In genomic region chr6:5109925-5110714, GRCm38 (mm10) we compare ENCODE assay signal across 8 mouse cellular contexts.
DNase-seq lines count a peak whose midpoint lies in the region; ATAC-seq and TF ChIP-seq lines count a peak whose summit lies in the region.

No protein-coding gene starts in this region.

- no peak; the same call in 1 of the 2 replicates for TF ChIP-seq CTCF in gastrocnemius, adult 2 months (IDR thresholded peaks at IDR 0.05)
- peak; percentile 99 for TF ChIP-seq CTCF in hindbrain, postnatal 0 days (IDR thresholded peaks at IDR 0.05; ENCODE audit: low read depth)
- peak; percentile 99 for TF ChIP-seq CTCF in left cerebral cortex, adult 2 months (IDR thresholded peaks at IDR 0.05)

- H3K4me3 ChIP-seq in gastrocnemius, adult 2 months = peak overlapping the region; percentile 69
- peak overlapping the region; percentile 36 for H3K4me3 ChIP-seq in hindbrain, postnatal 0 days (ENCODE audit: low read length)
- H3K4me3 ChIP-seq in left cerebral cortex, adult 2 months = peak overlapping the region; percentile 38

- intact Hi-C loops in gastrocnemius, adult 2 months (cut with DNase I) = loop anchor here (2.0 to 10.0 kb wide), 4 partner anchors 275 to 568 kb away; partner anchors contain the start of gene Asb4
- intact Hi-C loops in left cerebral cortex, adult 2 months (cut with DNase I) = loop anchor here (1.0 to 10.0 kb wide), 7 partner anchors 207 to 1585 kb away; partner anchors contain the start of genes Asb4 and Ppp1r9a

- no peaks in the 10 kb centered on the region for H3K4me1 ChIP-seq in hindbrain, postnatal 0 days (ENCODE audit: insufficient read depth, low read length)

- no peaks in the 10 kb centered on the region for H3K9me3 ChIP-seq in hindbrain, postnatal 0 days (ENCODE audit: low read length)

- ATAC-seq in common myeloid progenitor, adult 5-6 weeks (replicated peaks; ENCODE audit: low read depth, poor library complexity, severe bottlenecking) = peak; percentile 100
- ATAC-seq in hindbrain, postnatal 0 days = peak; percentile 99
- ATAC-seq in megakaryocyte, adult 5-6 weeks (ENCODE audit: poor library complexity, severe bottlenecking) = peak; percentile 100

- peak; percentile 70 for DNase-seq in WW6 (ENCODE audit: low read depth, low spot score)
- peak; percentile 87 for DNase-seq in gastrocnemius, adult 2 months
- peak; percentile 95 for DNase-seq in hindbrain, postnatal 0 days (ENCODE audit: low spot score)
- DNase-seq in left cerebral cortex, adult 2 months (ENCODE audit: extremely low spot score in 1 of 2, low spot score in 2 of 2) = peak; percentile 89 to 91
- peak; percentile 93 for DNase-seq in right cerebral cortex, adult 2 months (ENCODE audit: low spot score in 2 of 2)
- peak; percentile 90 for DNase-seq in urinary bladder, postnatal 14 days (ENCODE audit: low spot score)

- peak overlapping the region; percentile 40; the same call in 1 of the 2 replicates for H3K27ac ChIP-seq in gastrocnemius, adult 2 months
- peak overlapping the region; percentile 52; the same call in 1 of the 2 replicates for H3K27ac ChIP-seq in hindbrain, postnatal 0 days
- peak overlapping the region; percentile 80 for H3K27ac ChIP-seq in left cerebral cortex, adult 2 months

- peaks cover 3% of the 10 kb centered on the region; the same call in 1 of the 2 replicates for H3K36me3 ChIP-seq in hindbrain, postnatal 0 days (ENCODE audit: insufficient read depth, low read length)

- H3K27me3 ChIP-seq in hindbrain, postnatal 0 days (ENCODE audit: insufficient read depth, low read length) = no peaks in the 10 kb centered on the region

- peak overlapping the region; percentile 71 for H3K4me2 ChIP-seq in hindbrain, postnatal 0 days (ENCODE audit: low read depth, low read length)

- 2% methylated on average over 18 of the region's 18 CpGs for WGBS in hindbrain, postnatal 0 days

- peak overlapping the region; percentile 53 for H3K9ac ChIP-seq in hindbrain, postnatal 0 days (replicated peaks; ENCODE audit: low read length)

Comparison
In these comparisons a context has a peak if more than half of its experiments do, and no peak if none do; other contexts are left out.
1. Peak in every context shown above with its lines: DNase-seq, ATAC-seq, H3K4me3 ChIP-seq and H3K27ac ChIP-seq.